Mouse (Mus musculus) megakaryocyte, embryonic 14.5 days (primary cell): ENCODE measurements around the gene Samd4b.

Experiments used
- FLI1 ChIP-seq: IDR thresholded peaks from 2 replicates; pipeline ENCODE4 v1.6.1; 2012; ENCODE audit warnings: low read length, inconsistent platforms, mixed read lengths
- GATA1 ChIP-seq: IDR thresholded peaks from 3 replicates; pipeline ENCODE4 v1.6.1; 2012; ENCODE audit warnings: mixed read lengths, low read length, inconsistent platforms, borderline replicate concordance

GRCm38 (mm10) chr7:28575597-28575996 is 22.3 kb downstream of the Samd4b start:
- TF ChIP-seq GATA1, result no peak
- TF ChIP-seq FLI1, result no peak
